Mouse (Mus musculus) A20 (cell line): ENCODE results near the gene Dleu7.

Experiments used
- DNase-seq: peaks from one replicate; pipeline ENCODE4 v3.0.0-alpha.2; 2011; ENCODE audit warnings: low read depth, low spot score

The Dleu7 gene

GRCm38 (mm10) chr14:62282974-62283373 is 9.9 kb downstream of the Dleu7 start:
- DNase-seq, result no peak

GRCm38 (mm10) chr14:62273604-62274003 is 19.2 kb downstream of the Dleu7 start:
- DNase-seq, result no peak

GRCm38 (mm10) chr14:62270698-62271396 is 22.0 kb downstream of the Dleu7 start:
- no peak for DNase-seq

DNA sequence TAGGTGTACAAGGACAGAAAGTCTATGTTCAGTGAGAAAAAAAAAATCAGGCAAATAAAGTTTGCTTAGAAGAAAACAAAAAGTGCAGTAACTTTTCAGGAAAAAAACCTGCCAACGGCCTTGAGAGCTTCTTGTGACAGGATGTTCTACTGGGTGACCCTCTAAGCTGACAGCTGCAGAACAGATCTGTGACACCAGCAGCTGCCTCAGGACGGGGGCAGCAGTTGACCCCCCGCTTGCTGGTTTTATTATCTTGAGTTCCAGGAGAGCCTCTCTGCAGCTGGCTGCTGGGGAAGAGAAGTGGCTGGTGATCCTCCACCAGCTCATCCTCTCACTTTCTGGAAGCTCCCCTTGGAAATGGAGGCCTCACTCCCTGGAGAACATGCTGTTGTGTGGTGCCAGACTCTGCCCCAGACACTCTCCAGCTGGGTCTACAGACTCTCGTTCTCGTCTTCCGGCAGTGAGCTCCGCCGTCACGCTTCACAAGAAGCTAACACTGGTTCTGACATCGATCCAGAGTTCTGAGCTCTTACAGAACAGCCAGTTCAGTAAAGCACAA is 33.8 kb downstream of the Dleu7 start:
- no peak for DNase-seq

DNA sequence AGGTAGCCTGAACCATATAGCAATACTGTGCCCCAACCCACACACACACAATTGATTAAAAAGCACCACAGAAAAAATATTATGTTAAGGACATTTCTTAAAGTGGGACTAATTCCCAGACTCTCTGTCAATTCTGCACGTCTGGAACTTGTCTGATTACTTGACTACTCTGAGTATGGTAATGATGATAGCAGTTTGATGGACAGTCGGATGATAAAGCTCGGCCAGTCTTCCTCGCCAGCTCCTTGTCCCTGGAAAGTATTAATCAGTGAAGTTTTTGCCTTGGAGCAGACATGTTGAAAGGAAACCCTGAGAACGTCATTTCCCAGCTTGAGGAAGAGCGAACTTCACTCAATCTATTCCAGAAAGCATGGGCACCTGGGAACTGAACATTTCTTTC is 34.7 kb downstream of the Dleu7 start:
- no peak for DNase-seq

GRCm38 (mm10) chr14:62256066-62256465 is 36.8 kb downstream of the Dleu7 start:
- DNase-seq, result no peak

DNA sequence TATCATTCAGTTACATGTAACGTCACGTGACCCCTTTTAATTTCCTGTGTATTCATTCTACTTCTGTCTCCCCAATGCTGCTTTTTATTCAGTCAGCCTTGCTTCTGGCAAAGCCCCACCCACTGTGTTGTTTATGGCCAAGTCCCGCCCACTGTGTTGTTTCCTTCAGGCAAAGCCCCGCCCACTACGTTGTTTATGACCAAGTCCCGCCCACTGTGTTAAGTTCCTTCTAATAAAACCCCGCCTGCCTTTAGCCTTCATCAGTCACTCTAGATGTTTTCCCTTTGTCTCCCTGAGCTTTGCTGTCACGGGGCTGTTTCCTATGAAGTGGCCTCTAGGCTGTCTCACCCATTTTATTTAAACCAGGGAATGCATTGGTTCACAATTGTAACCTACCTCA is 38.5 kb downstream of the Dleu7 start:
- DNase-seq, result peak; percentile 61

GRCm38 (mm10) chr14:62251999-62252398 is 40.8 kb downstream of the Dleu7 start:
- peak; percentile 67 for DNase-seq

GRCm38 (mm10) chr14:62250046-62250445 is 42.8 kb downstream of the Dleu7 start:
- DNase-seq, result no peak

DNA sequence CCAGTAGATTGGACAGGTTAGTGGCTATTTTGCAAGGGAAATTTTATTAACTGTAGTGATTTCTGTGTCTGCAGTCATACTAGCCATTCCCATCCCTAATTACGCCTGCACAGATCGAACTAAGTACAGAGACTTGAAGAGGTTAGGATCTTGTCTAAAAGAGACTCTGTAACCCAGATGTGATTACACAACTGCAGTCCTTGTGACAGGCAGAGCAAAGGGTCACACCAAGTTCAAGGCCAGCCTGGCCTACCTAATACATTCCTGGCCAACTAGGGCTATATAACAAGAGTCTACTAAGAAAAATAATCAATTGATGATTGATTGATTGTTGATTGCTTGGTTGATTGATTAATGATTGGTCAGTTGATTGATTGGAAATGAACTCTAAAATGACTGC is 43.6 kb downstream of the Dleu7 start:
- DNase-seq, result no peak

- no peak for DNase-seq
Observed at GRCm38 (mm10) chr14:62248796-62249195, 44.1 kb downstream of the Dleu7 start.

DNA sequence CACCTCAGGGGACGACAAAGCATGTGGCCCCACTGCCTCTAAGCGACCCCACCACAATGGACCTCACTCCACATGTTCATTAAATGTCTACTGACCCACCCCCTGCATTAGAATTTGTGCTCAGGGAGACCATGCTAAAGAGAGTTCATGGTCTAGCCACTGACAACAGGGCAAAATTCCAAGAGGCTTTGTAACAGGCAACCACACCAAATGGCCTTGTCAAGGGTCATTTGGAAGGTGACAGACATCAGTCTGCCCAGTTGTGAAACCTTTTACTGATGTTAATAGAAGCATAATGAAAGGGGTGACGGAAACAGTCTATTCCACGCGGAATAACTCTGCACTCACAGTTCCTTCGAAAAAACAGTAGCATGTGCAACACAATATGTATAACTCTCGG is 44.5 kb downstream of the Dleu7 start:
- DNase-seq, result no peak

DNA sequence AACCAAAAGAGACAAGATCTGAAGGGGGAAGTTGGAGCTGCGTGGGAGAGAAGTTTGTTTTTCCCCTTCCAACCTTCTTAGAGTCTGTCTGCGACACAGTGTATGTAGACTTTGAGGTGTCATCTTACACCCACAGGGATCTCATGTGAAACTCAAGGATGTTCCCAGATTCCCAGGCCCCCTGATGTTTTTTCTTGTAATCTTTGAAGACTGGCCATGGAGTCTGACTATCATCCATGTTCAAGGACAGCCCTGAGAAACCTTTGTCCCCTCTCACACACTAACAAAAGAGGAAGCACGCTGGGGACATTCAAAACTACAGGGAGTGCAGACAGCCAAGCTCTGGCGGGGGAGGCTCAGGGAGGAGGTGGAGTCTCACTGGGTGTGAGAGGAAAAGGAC is 47.3 kb downstream of the Dleu7 start:
- peak; percentile 40 for DNase-seq

GRCm38 (mm10) chr14:62243530-62243929 is 49.3 kb downstream of the Dleu7 start:
- DNase-seq, result no peak

DNA sequence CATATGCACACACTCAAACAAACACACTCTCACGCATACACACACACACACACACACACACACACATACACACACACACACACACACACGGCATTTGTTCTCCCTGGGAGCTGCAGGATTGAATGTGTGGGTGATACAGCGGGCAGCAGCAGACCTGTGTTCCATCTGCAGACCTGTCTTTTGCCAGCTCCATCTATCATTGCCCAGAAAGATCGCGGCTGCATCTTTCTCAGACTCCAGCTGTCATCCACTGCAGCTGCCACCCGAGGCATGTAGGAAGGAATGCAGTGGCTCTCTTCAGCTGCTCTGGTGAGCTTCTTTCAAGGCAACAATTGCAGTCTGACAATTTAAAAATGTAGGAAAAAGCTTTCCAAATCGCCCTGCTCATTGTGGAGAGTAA is 56.9 kb downstream of the Dleu7 start:
- no peak for DNase-seq

GRCm38 (mm10) chr14:62235214-62235613 is 57.6 kb downstream of the Dleu7 start:
- DNase-seq, result no peak

DNA sequence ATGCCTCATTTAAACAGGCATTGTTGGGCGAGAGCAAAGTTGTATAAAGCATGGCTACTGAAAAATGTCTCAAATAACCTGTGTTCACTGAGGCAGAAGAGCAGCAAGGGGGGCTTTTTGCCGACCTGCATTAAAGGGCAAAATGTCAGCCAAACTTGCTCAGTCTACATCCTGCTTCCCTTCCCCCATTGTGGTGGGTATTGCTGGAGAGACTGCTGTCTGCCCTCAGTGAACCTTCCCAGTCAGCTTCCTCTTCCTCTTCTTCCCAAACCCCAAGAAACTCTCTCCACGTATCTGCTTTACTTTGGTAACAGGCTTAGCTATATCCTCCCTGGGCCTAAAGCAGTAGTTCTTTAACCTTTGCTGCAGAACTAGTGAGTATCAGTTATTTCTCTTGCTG is 61.9 kb downstream of the Dleu7 start:
- no peak for DNase-seq

- no peak for DNase-seq
Observed at GRCm38 (mm10) chr14:62227101-62227500, 65.7 kb downstream of the Dleu7 start.

DNA sequence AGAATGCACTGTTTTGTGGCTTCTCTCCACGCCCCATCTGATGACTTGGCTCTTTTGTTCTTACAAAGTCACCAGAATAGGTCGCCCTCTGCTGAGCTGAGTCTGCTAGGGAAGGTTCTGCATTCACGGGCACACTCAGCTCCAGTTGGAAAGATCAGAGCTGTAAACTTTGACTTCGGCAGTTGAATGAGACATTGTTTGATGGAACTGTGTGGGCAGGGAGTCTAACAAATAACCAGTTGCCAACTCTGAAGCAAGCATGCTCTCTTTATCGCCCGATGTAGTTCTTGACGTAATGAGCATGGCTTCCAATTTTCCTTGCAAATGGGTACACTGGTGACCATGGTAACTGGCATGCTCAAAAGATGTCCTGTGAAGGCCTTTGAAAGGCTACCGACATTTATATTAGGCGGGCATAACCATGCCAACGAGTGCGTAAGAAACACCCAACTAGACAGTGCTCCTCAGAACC is 66.2 kb downstream of the Dleu7 start:
- peak; percentile 20 for DNase-seq
